Mouse (Mus musculus) adrenal gland, postnatal 0 days (tissue): ENCODE data around the gene Snap23. TPM values are rescaled to one million over a fixed set of nuclear protein-coding genes. Genes with fewer than 3 reads are reported as not detected.

Experiments
- polyA plus RNA-seq: library from polyadenylated mRNA; unstranded; fragments of >200 nt; fragmentation: Nextera tagmentation; extraction: Ambion mirVana; gene quantifications from 2 replicates; pipeline ENCODE4 v1.2.1, GENCODE M21; 2015

Snap23 gene
- polyA plus RNA-seq = 21.3 and 28.5 TPM in 2 replicates

GRCm38 (mm10) chr2:120566886-120567797 is at the start of gene Snap23:
TSS of gene Snap23 (plus strand) at chr2:120567671.

GRCm38 (mm10) chr2:120563235-120563990 is 4.1 kb upstream of the Snap23 start, which contains the start of gene Zfp106:
TSS of gene Zfp106 (minus strand) at chr2:120563843.

GRCm38 (mm10) chr2:120608830-120609723 is 41.6 kb downstream of the Snap23 start, which contains the start of the genes Haus2 and Lrrc57:
TSS of gene Haus2 (plus strand) at chr2:120609383.
TSS of gene Lrrc57 (minus strand) at chr2:120609520.

GRCm38 (mm10) chr2:120628886-120629735 is 61.6 kb downstream of the Snap23 start, which contains the start of gene Stard9:
TSS of gene Stard9 (plus strand) at chr2:120629121.

Other genes starting within 250 kb of the Snap23 start
- 18.6 and 25.0 TPM in 2 replicates for gene Vps39, start 214.5 kb upstream of the Snap23 start, polyA plus RNA-seq
- 6.2 and 14.0 TPM in 2 replicates for gene Ganc, start 163.8 kb upstream of the Snap23 start, polyA plus RNA-seq
- 9.5 and 17.0 TPM in 2 replicates for gene Tmem87a, start 163.6 kb upstream of the Snap23 start, polyA plus RNA-seq
- gene Capn3, start 111.7 kb upstream of the Snap23 start, polyA plus RNA-seq = 0.95 and 1.8 TPM in 2 replicates
- 19.5 and 26.1 TPM in 2 replicates for gene Zfp106, start 3.8 kb upstream of the Snap23 start, polyA plus RNA-seq
- 23.6 and 24.8 TPM in 2 replicates for gene Haus2, start 41.7 kb downstream of the Snap23 start, polyA plus RNA-seq
- gene Lrrc57, start 41.8 kb downstream of the Snap23 start, polyA plus RNA-seq = 23.2 and 33.0 TPM in 2 replicates
- gene Stard9, start 61.5 kb downstream of the Snap23 start, polyA plus RNA-seq = 4.0 and 4.5 TPM in 2 replicates